ENCODE assay signal across 11 mouse cellular contexts in the genomic region with DNA sequence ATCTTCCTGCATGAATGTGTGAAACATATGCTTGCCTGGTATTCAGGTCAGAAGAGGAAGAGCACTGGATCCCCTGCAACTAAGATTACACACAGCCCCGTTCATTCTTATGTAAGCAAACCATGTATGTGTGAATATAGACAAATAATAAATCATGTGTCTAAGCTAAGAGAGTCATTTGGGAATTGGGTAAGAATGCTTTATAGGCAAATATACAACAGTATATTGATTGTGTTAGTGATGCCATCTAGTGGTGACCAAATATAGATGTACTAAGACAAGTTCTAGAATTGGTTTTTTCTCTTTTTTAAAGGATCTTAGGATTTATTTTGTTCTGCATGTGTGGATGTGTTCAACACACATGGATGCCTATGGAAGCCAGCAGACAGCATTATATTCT. TPM values are rescaled to one million over a fixed set of nuclear protein-coding genes. Genes with fewer than 3 reads are reported as not detected.
DNase-seq lines count a peak whose midpoint lies in the region; ATAC-seq lines count a peak whose summit lies in the region.
"Had no signal": no experiment of that assay in that cellular context is flagged by ENCODE, and none has a peak within 500 bp of the region (broad histone marks: within the 10 kb centered on the region; RNA-seq: fewer than 3 reads in every experiment).

No protein-coding gene starts in this region.

- no peaks in the 10 kb centered on the region for H3K4me1 ChIP-seq in forebrain, embryonic 14.5 days (ENCODE audit: control insufficient read depth, insufficient read depth, low read length)
- no peaks in the 10 kb centered on the region for H3K4me1 ChIP-seq in forebrain, embryonic 12.5 days
- H3K4me1 ChIP-seq in midbrain, embryonic 11.5 days (ENCODE audit: control insufficient read depth, insufficient read depth, low read length), result no peaks in the 10 kb centered on the region
- no peaks in the 10 kb centered on the region for H3K4me1 ChIP-seq in midbrain, embryonic 15.5 days
- H3K4me1 ChIP-seq: embryonic facial prominence, embryonic 15.5 days had no signal

- H3K4me3 ChIP-seq in forebrain, embryonic 14.5 days (ENCODE audit: low read depth, low read length), result no peak overlapping the region
- H3K4me3 ChIP-seq in forebrain, embryonic 12.5 days (replicated peaks), result no peak overlapping the region
- H3K4me3 ChIP-seq in midbrain, embryonic 11.5 days (ENCODE audit: low read depth, low read length), result no peak overlapping the region
- no peak overlapping the region for H3K4me3 ChIP-seq in midbrain, embryonic 15.5 days
- H3K4me3 ChIP-seq: embryonic facial prominence, embryonic 15.5 days; midbrain, embryonic 10.5 days had no signal

- H3K36me3 ChIP-seq in forebrain, embryonic 14.5 days (ENCODE audit: control insufficient read depth, insufficient read depth, low read length), result no peaks in the 10 kb centered on the region
- H3K36me3 ChIP-seq in forebrain, embryonic 12.5 days (replicated peaks), result peaks cover 3% of the 10 kb centered on the region
- H3K36me3 ChIP-seq in midbrain, embryonic 11.5 days (ENCODE audit: control insufficient read depth, insufficient read depth, low read length), result no peaks in the 10 kb centered on the region
- H3K36me3 ChIP-seq in midbrain, embryonic 15.5 days (replicated peaks), result no peaks in the 10 kb centered on the region

- H3K27ac ChIP-seq in forebrain, embryonic 14.5 days (ENCODE audit: low read depth, low read length), result no peak overlapping the region
- no peak overlapping the region for H3K27ac ChIP-seq in forebrain, embryonic 12.5 days
- H3K27ac ChIP-seq in midbrain, embryonic 11.5 days (ENCODE audit: low read depth, low read length), result no peak overlapping the region
- no peak overlapping the region for H3K27ac ChIP-seq in midbrain, embryonic 15.5 days
- H3K27ac ChIP-seq: embryonic facial prominence, embryonic 15.5 days; midbrain, embryonic 10.5 days had no signal

- no peak for ATAC-seq in forebrain, embryonic 14.5 days
- no peak for ATAC-seq in forebrain, embryonic 12.5 days (ENCODE audit: low FRiP score)
- ATAC-seq in midbrain, embryonic 11.5 days (ENCODE audit: low FRiP score), result no peak
- ATAC-seq in midbrain, embryonic 15.5 days (replicated peaks), result no peak
- ATAC-seq in erythroblast, adult 5-6 weeks (replicated peaks; ENCODE audit: low FRiP score, poor library complexity, severe bottlenecking), result peak; percentile 61; the same call in 1 of the 2 replicates

- no peak overlapping the region for H3K4me2 ChIP-seq in forebrain, embryonic 14.5 days (ENCODE audit: low read length)
- no peak overlapping the region for H3K4me2 ChIP-seq in forebrain, embryonic 12.5 days
- no peak overlapping the region for H3K4me2 ChIP-seq in midbrain, embryonic 11.5 days
- no peak overlapping the region for H3K4me2 ChIP-seq in midbrain, embryonic 15.5 days
- H3K4me2 ChIP-seq: embryonic facial prominence, embryonic 15.5 days had no signal

- no peaks in the 10 kb centered on the region for H3K27me3 ChIP-seq in forebrain, embryonic 14.5 days (replicated peaks; ENCODE audit: control insufficient read depth, insufficient read depth, low read length)
- no peaks in the 10 kb centered on the region for H3K27me3 ChIP-seq in forebrain, embryonic 12.5 days
- no peaks in the 10 kb centered on the region for H3K27me3 ChIP-seq in midbrain, embryonic 11.5 days (ENCODE audit: control insufficient read depth, insufficient read depth, low read length)
- no peaks in the 10 kb centered on the region for H3K27me3 ChIP-seq in midbrain, embryonic 15.5 days (replicated peaks)
- H3K27me3 ChIP-seq: embryonic facial prominence, embryonic 15.5 days had no signal

- WGBS in forebrain, embryonic 14.5 days, result 86% methylated on average over 1 of the region's 1 CpGs
- WGBS in forebrain, embryonic 12.5 days, result 82% methylated on average over 1 of the region's 1 CpGs
- WGBS in midbrain, embryonic 11.5 days, result 91% methylated on average over 1 of the region's 1 CpGs
- WGBS in midbrain, embryonic 15.5 days, result 74% methylated on average over 1 of the region's 1 CpGs

- no peak overlapping the region for H3K9ac ChIP-seq in forebrain, embryonic 14.5 days (ENCODE audit: low read length)
- no peak overlapping the region for H3K9ac ChIP-seq in forebrain, embryonic 12.5 days
- H3K9ac ChIP-seq in midbrain, embryonic 11.5 days (ENCODE audit: low read length), result no peak overlapping the region
- H3K9ac ChIP-seq in midbrain, embryonic 15.5 days, result no peak overlapping the region
- H3K9ac ChIP-seq: embryonic facial prominence, embryonic 15.5 days had no signal

- peak; percentile 69 for DNase-seq in forebrain, embryonic 14.5 days (ENCODE audit: low spot score)
- DNase-seq in midbrain, embryonic 11.5 days (ENCODE audit: low spot score, missing footprints), result peak; percentile 89
- peak; percentile 23 for DNase-seq in retina, postnatal 1 day
- no peak for DNase-seq in cerebellum, postnatal 4 days (ENCODE audit: low spot score in 2 of 2)
- no peak for DNase-seq in thymus, postnatal 36 days
- DNase-seq: heart, postnatal 14 days had no signal

- H3K9me3 ChIP-seq in forebrain, embryonic 14.5 days (replicated peaks; ENCODE audit: control insufficient read depth, low read length), result no peaks in the 10 kb centered on the region
- H3K9me3 ChIP-seq in forebrain, embryonic 12.5 days, result no peaks in the 10 kb centered on the region
- H3K9me3 ChIP-seq in midbrain, embryonic 11.5 days (ENCODE audit: control insufficient read depth, low read length), result no peaks in the 10 kb centered on the region
- no peaks in the 10 kb centered on the region for H3K9me3 ChIP-seq in midbrain, embryonic 15.5 days
- H3K9me3 ChIP-seq: embryonic facial prominence, embryonic 15.5 days; midbrain, embryonic 10.5 days had no signal

RNA-seq across cellular contexts. Expression of a gene that starts 28.0 kb away (rescaled TPM):
- 119 and 131 TPM in 2 replicates for polyA plus RNA-seq in forebrain, embryonic 14.5 days (2014; fragmentation: Nextera tagmentation; extraction: Ambion mirVana)
- polyA plus RNA-seq in forebrain, embryonic 12.5 days (2016; fragmentation: Nextera tagmentation; extraction: Ambion mirVana), result 83.1 and 86.8 TPM in 2 replicates
- polyA plus RNA-seq in midbrain, embryonic 11.5 days (2014; fragmentation: Nextera tagmentation; extraction: Ambion mirVana), result 93.7 and 103 TPM in 2 replicates
- 111 TPM in 2 replicates for polyA plus RNA-seq in midbrain, embryonic 15.5 days (2015; fragmentation: Nextera tagmentation; extraction: Ambion mirVana)
- total RNA-seq in erythroblast, adult 5-6 weeks (2015; ENCODE audit: low replicate concordance), result 170 and 241 TPM in 2 replicates
- total RNA-seq in erythroblast, adult 5-6 weeks (2017; ENCODE audit: low replicate concordance), result 162 and 218 TPM in 2 replicates

RNA-seq across cellular contexts. Expression of a gene that starts 28.1 kb away (rescaled TPM):
- 33.2 and 38.1 TPM in 2 replicates for polyA plus RNA-seq in forebrain, embryonic 14.5 days (2014; fragmentation: Nextera tagmentation; extraction: Ambion mirVana)
- 40.5 and 40.9 TPM in 2 replicates for polyA plus RNA-seq in forebrain, embryonic 12.5 days (2016; fragmentation: Nextera tagmentation; extraction: Ambion mirVana)
- polyA plus RNA-seq in midbrain, embryonic 11.5 days (2014; fragmentation: Nextera tagmentation; extraction: Ambion mirVana), result 41.8 and 41.9 TPM in 2 replicates
- polyA plus RNA-seq in midbrain, embryonic 15.5 days (2015; fragmentation: Nextera tagmentation; extraction: Ambion mirVana), result 30.6 and 30.7 TPM in 2 replicates
- 6.9 and 8.8 TPM in 2 replicates for total RNA-seq in erythroblast, adult 5-6 weeks (2015; ENCODE audit: low replicate concordance)
- total RNA-seq in erythroblast, adult 5-6 weeks (2017; ENCODE audit: low replicate concordance), result 9.5 TPM in 2 replicates

Comparison
In these comparisons a context has a peak if more than half of its experiments do, and no peak if none do; other contexts are left out.
1. DNase-seq: peak in forebrain, embryonic 14.5 days (single experiment), midbrain, embryonic 11.5 days (single experiment) and retina, postnatal 1 day (single experiment); none in cerebellum, postnatal 4 days (0 of 2) and thymus, postnatal 36 days (0 of 2).